Mouse (Mus musculus): ENCODE data around the gene Vmn2r39. TPM values are rescaled to one million over a fixed set of nuclear protein-coding genes. Genes with fewer than 3 reads are reported as not detected.
"Not testable (repeated sequence)": the region's sequence is repeated elsewhere in the genome, so short reads cannot be mapped to it uniquely, and the experiment has no call there.

Vmn2r39 gene
- polyA plus RNA-seq (2016; fragmentation: Nextera tagmentation; extraction: Ambion mirVana) = not detected in 2 replicates

- H3K27me3 ChIP-seq (ENCODE audit: insufficient read depth, poor library complexity, severe bottlenecking); H3K4me3 ChIP-seq; H3K27ac ChIP-seq; H3K4me1 ChIP-seq; H3K36me3 ChIP-seq; H3K9me3 ChIP-seq; DNase-seq (ENCODE audit: low spot score): not testable (repeated sequence)
Measured at GRCm38 (mm10) chr7:9030698-9031097, at the start of gene Vmn2r39. Gene Vmn2r39, minus strand, starts transcription at chr7:9030798.

- WGBS = 77% methylated on average over 4 of the region's 4 CpGs
Measured at GRCm38 (mm10) chr7:9065353-9065752, 34.8 kb upstream of the Vmn2r39 start.

More at GRCm38 (mm10) chr7:9065353-9065752, 34.8 kb upstream of the Vmn2r39 start:
- H3K27me3 ChIP-seq (ENCODE audit: insufficient read depth, poor library complexity, severe bottlenecking); H3K9me3 ChIP-seq; H3K27ac ChIP-seq; H3K36me3 ChIP-seq; H3K4me3 ChIP-seq; H3K4me1 ChIP-seq: not testable (repeated sequence)
- DNase-seq (ENCODE audit: low spot score) = peak; percentile 9

Other genes with a start within 250 kb of the Vmn2r39 start
- gene Vmn2r40, start 99.4 kb downstream of the Vmn2r39 start, polyA plus RNA-seq (2016; fragmentation: Nextera tagmentation; extraction: Ambion mirVana) = not detected in 2 replicates
- gene Vmn2r38, start 67.1 kb upstream of the Vmn2r39 start, polyA plus RNA-seq (2016; fragmentation: Nextera tagmentation; extraction: Ambion mirVana) = not detected in 2 replicates
- not detected in 2 replicates for gene Vmn2r37, start 192.9 kb upstream of the Vmn2r39 start, polyA plus RNA-seq (2016; fragmentation: Nextera tagmentation; extraction: Ambion mirVana)

All from heart, embryonic 10.5 days (tissue).